ENCODE assay signal across 23 mouse cellular contexts in the genomic region with DNA sequence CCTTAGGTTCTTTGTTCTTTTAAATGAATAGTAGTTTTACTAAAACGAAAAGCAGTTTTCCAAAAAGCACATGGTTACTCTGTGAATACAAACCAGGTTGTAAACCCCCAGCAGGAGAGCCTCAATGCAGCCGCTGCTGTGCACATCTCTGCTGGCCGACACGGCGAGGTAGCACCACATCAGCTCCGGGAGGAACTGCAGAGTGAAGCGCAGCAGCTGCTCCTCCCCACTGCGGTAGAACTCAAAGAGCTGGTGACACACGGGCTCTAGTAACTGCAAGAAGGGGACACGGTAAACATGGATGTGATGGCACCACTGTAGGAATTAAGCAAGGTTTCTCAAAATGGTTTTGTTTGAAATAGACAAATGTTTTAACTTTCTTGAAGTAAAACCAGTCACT.
"Had no signal": no experiment of that assay in that cellular context is flagged by ENCODE, and none has a peak within 500 bp of the region (broad histone marks: within the 10 kb centered on the region; RNA-seq: fewer than 3 reads in every experiment).

No protein-coding gene starts in this region.

- H3K27ac ChIP-seq: gastrocnemius, adult 2 months; heart, adult 2 months; hindbrain, embryonic 10.5 days; hindbrain, embryonic 12.5 days; hindbrain, embryonic 14.5 days; intestine, embryonic 15.5 days; layer of hippocampus, adult 2 months; left cerebral cortex, adult 2 months; limb, embryonic 10.5 days; limb, embryonic 12.5 days; liver, embryonic 13.5 days; liver, embryonic 15.5 days had no signal

- H3K27me3 ChIP-seq: heart, embryonic 12.5 days; hindbrain, embryonic 12.5 days; intestine, embryonic 15.5 days; limb, embryonic 12.5 days; liver, embryonic 13.5 days; liver, embryonic 15.5 days had no signal

- H3K4me3 ChIP-seq: gastrocnemius, adult 2 months; heart, adult 2 months; heart, embryonic 12.5 days; hindbrain, embryonic 10.5 days; hindbrain, embryonic 12.5 days; intestine, embryonic 15.5 days; layer of hippocampus, adult 2 months; left cerebral cortex, adult 2 months; limb, embryonic 10.5 days; limb, embryonic 12.5 days; liver, embryonic 13.5 days; liver, embryonic 15.5 days had no signal

- DNase-seq: gastrocnemius, adult 2 months; gastrocnemius, postnatal 10 days; gastrocnemius, postnatal 25 days; heart, adult 2 months; heart, postnatal 10 days; heart, postnatal 4 days; kidney, adult 18-20 months; kidney, adult 8-10 months; kidney, postnatal 10 days; kidney, postnatal 25 days; kidney, postnatal 4 days; liver; liver, embryonic 13.5 days had no signal

- H3K9me3 ChIP-seq: heart, embryonic 12.5 days; hindbrain, embryonic 10.5 days; hindbrain, embryonic 12.5 days; intestine, embryonic 15.5 days; limb, embryonic 10.5 days; limb, embryonic 12.5 days; liver, embryonic 13.5 days; liver, embryonic 15.5 days had no signal

- H3K4me1 ChIP-seq: intestine, embryonic 15.5 days; limb, embryonic 10.5 days had no signal

- H3K36me3 ChIP-seq: intestine, embryonic 15.5 days; limb, embryonic 10.5 days had no signal
